Mouse (Mus musculus): ENCODE data around the gene Snhg11. TPM values are rescaled to one million over a fixed set of nuclear protein-coding genes. Genes with fewer than 3 reads are reported as not detected.

Snhg11 gene
- polyA plus RNA-seq, 1 experiment = 0.11 TPM

DNA sequence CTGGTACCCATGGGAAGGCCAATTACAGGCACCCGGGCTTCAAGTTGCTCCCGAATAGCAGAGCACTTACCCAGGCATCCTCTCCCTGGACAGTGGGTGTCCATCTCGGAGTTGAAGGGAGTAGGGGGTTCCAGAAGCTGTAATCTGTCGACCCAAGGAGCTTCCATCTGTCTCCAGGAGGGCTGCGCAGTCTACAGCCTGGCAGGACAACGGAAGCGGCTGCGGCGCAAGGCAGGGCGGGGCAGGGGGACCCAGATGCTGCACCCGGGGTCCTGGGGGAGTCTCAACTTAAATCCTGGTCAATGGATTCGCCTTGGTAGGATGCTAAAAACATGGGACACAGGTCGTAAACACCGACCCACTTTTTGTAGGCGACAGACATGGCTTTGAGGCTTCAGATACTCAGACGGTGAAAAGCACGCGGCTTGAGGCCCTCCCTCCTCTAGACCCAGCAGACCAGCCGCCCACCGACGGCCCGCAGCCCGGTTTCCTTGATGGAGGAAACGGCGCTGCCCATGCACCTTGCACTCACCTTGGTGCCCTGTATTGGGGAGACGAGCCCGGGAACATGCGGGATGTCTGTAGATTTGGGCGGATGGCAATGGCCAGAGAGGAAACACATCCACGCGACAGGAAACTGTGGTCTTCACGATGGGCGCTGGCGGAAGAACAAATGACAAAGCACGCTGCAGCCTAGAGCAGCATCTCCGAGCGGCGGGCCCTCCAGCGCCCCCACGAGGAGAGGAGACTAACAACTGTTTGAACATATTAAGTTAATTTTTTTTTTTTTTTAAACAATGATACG is 14.4 kb upstream of the Snhg11 start:
- Histone ChIP-seq H3K4me1 (ENCODE audit: control insufficient read depth, insufficient read depth, insufficient read length) (peaks cover 3% of the 10 kb centered on the region; the same call in 1 of the 2 replicates), H3K27ac (ENCODE audit: insufficient read depth, low read length) (peak overlapping the region; percentile 39), H3K36me3 (ENCODE audit: control insufficient read depth, insufficient read depth, low read length) (peaks cover 28% of the 10 kb centered on the region), H3K27me3 (ENCODE audit: control insufficient read depth, insufficient read depth, low read length) (no peaks in the 10 kb centered on the region), H3K4me3 (ENCODE audit: extremely low read depth, insufficient read depth, insufficient read length) (peak overlapping the region; percentile 82)
- TF ChIP-seq POLR2A (IDR thresholded peaks at IDR 0.05; ENCODE audit: low read depth, low read length) (peak; percentile 25; the same call in 1 of the 2 replicates), CTCF (IDR thresholded peaks at IDR 0.05; ENCODE audit: extremely low read depth, insufficient read depth, insufficient read length, insufficient replicate concordance) (peak; percentile 80)
- DNase-seq (ENCODE audit: low read depth in 1 of 2, low spot score in 2 of 2) = peak; percentile 75 to 77
- WGBS = under 1% methylated on average over 41 of the region's 41 CpGs

DNA sequence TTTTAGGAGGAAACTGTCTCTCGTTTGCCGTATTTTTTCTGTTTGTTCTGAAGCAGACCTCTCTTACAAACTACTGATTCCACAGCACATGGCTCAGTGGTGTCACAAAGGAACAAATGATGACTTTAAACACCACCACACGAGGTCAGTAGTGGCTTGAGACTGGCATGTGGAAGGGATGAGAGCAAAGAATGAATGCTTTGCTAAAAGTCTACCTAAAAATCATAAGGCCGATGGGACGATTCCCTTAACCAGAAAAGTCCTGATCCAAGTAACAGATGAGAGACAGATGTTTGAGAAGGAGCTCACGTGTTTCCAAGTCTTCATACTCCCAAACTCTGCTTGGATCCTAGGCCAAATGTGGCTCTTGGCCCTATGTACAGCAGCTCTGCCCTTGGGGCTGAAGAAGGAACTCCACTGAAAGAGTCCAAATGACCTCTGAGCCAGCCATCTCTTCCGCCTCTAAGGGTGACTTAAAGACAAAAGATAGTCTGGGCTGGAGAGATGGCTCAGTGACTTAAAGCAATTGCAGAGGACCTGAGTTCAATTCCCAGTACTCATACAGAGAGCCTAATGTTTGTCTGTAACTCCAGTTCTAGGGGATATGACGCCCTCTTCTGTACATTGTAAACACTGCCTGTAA is 13.6 kb upstream of the Snhg11 start:
- 37% methylated on average over 8 of the region's 8 CpGs for WGBS
- Histone ChIP-seq H3K27ac (ENCODE audit: insufficient read depth, low read length) (0 out of 2 replicates have a peak overlapping the region, but pooled peaks have one; percentile 2), H3K36me3 (ENCODE audit: control insufficient read depth, insufficient read depth, low read length) (peaks cover 23% of the 10 kb centered on the region), H3K4me3 (ENCODE audit: extremely low read depth, insufficient read depth, insufficient read length) (peak overlapping the region; percentile 31; the same call in 1 of the 2 replicates), H3K4me1 (ENCODE audit: control insufficient read depth, insufficient read depth, insufficient read length) (peaks cover 3% of the 10 kb centered on the region; the same call in 1 of the 2 replicates), H3K27me3 (ENCODE audit: control insufficient read depth, insufficient read depth, low read length) (no peaks in the 10 kb centered on the region)
- no peak for DNase-seq (ENCODE audit: low read depth in 1 of 2, low spot score in 2 of 2)
- TF ChIP-seq CTCF (IDR thresholded peaks at IDR 0.05; ENCODE audit: extremely low read depth, insufficient read depth, insufficient read length, insufficient replicate concordance) (no peak), POLR2A (IDR thresholded peaks at IDR 0.05; ENCODE audit: low read depth, low read length) (no peak)

DNA sequence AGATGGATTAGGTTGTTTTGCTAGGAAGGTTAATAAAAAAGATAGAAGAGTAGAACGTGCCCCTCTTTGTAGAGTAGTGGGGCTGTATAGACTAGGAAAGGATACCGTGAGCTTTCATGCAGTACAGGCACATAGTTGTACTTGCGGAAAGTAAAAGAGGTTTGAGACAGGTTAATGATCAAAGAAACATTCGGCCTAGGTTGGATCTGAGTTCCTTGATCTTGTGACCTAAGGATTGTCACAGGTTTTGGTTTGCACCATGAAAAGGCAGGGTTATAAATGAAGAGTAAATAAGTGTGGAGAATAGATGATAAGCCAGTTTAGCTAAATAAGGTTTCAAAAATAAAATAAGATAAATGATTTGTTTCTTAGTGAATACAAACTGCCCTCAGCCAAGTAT is 11.3 kb upstream of the Snhg11 start:
- Histone ChIP-seq H3K4me3 (ENCODE audit: extremely low read depth, insufficient read depth, insufficient read length) (no peak overlapping the region), H3K4me1 (ENCODE audit: control insufficient read depth, insufficient read depth, insufficient read length) (peaks cover 3% of the 10 kb centered on the region; the same call in 1 of the 2 replicates), H3K27me3 (ENCODE audit: control insufficient read depth, insufficient read depth, low read length) (no peaks in the 10 kb centered on the region), H3K36me3 (ENCODE audit: control insufficient read depth, insufficient read depth, low read length) (peaks cover 2% of the 10 kb centered on the region), H3K27ac (ENCODE audit: insufficient read depth, low read length) (no peak overlapping the region)
- TF ChIP-seq CTCF (IDR thresholded peaks at IDR 0.05; ENCODE audit: extremely low read depth, insufficient read depth, insufficient read length, insufficient replicate concordance) = no peak
- TF ChIP-seq POLR2A (IDR thresholded peaks at IDR 0.05; ENCODE audit: low read depth, low read length) = no peak
- 85% methylated on average over 4 of the region's 4 CpGs for WGBS
- no peak for DNase-seq (ENCODE audit: low read depth in 1 of 2, low spot score in 2 of 2)

DNA sequence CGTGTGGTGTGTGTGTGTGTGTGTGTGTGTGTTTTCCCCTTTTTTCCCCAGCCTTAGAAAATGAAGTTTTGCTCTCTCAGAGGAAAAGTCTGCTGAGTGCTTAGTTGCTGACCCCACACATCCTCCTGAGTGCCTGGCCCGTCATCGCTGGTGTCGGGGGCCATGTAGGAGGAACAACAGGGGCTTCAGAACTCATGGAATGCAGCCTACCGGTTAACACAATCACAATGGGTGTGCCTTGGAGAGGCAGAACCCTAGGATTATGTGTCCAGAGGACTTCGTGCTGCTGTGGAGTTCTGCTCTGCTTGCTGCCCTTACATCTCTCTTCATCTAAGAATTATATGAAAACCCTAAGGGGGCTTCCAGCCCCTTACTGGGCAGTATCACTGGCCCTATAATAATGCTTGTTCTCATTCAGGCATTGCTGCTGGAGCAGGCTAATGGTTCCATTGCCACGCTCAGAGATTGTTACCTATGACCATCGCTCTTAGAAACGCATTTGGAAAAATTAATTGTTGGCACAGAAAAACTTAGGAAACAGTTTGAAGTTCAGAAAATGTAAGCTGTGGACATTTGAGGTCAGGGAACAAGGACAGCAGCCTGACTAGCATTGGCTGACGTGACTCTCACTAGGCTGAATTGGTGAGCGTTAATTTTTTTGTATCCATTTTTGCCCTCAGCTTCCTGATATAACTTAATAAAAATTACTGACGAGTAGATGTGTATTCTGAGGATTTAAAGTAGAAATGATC is 10.2 kb upstream of the Snhg11 start:
- no peaks in the 10 kb centered on the region for H3K27me3 ChIP-seq (ENCODE audit: control insufficient read depth, insufficient read depth, low read length)
- H3K4me3 ChIP-seq (ENCODE audit: extremely low read depth, insufficient read depth, insufficient read length) = no peak overlapping the region
- no peak overlapping the region for H3K27ac ChIP-seq (ENCODE audit: insufficient read depth, low read length)
- no peak for DNase-seq (ENCODE audit: low read depth in 1 of 2, low spot score in 2 of 2)
- H3K36me3 ChIP-seq (ENCODE audit: control insufficient read depth, insufficient read depth, low read length) = no peaks in the 10 kb centered on the region
- peaks cover 3% of the 10 kb centered on the region; the same call in 1 of the 2 replicates for H3K4me1 ChIP-seq (ENCODE audit: control insufficient read depth, insufficient read depth, insufficient read length)
- 88% methylated on average over 12 of the region's 12 CpGs for WGBS
- TF ChIP-seq CTCF (IDR thresholded peaks at IDR 0.05; ENCODE audit: extremely low read depth, insufficient read depth, insufficient read length, insufficient replicate concordance) = no peak
- no peak for TF ChIP-seq POLR2A (IDR thresholded peaks at IDR 0.05; ENCODE audit: low read depth, low read length)

DNA sequence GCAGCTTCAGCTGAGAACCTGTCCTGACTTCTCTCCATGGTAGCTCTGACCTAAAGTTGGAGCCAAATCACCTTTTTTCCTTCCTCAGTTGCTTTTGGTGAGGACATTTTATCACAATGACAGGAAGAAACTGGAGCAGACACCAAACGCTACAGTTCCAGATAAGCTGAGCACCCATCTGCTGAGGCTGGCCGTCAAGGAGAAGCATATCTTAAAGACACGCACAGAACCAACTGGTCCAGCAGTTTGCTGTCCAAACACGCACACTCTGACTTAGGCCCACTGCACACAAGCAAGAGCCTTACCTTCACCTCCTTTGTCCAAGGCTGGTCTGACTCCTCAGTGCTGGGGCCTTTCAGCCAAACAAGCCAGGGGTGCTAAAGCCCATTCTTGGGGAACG is 7.8 kb upstream of the Snhg11 start:
- H3K4me3 ChIP-seq (ENCODE audit: extremely low read depth, insufficient read depth, insufficient read length) = no peak overlapping the region
- no peaks in the 10 kb centered on the region for H3K27me3 ChIP-seq (ENCODE audit: control insufficient read depth, insufficient read depth, low read length)
- WGBS = 80% methylated on average over 5 of the region's 5 CpGs
- H3K4me1 ChIP-seq (ENCODE audit: control insufficient read depth, insufficient read depth, insufficient read length) = no peaks in the 10 kb centered on the region
- H3K36me3 ChIP-seq (ENCODE audit: control insufficient read depth, insufficient read depth, low read length) = no peaks in the 10 kb centered on the region
- TF ChIP-seq CTCF (IDR thresholded peaks at IDR 0.05; ENCODE audit: extremely low read depth, insufficient read depth, insufficient read length, insufficient replicate concordance) (no peak), POLR2A (IDR thresholded peaks at IDR 0.05; ENCODE audit: low read depth, low read length) (no peak)
- no peak overlapping the region for H3K27ac ChIP-seq (ENCODE audit: insufficient read depth, low read length)
- no peak for DNase-seq (ENCODE audit: low read depth in 1 of 2, low spot score in 2 of 2)

DNA sequence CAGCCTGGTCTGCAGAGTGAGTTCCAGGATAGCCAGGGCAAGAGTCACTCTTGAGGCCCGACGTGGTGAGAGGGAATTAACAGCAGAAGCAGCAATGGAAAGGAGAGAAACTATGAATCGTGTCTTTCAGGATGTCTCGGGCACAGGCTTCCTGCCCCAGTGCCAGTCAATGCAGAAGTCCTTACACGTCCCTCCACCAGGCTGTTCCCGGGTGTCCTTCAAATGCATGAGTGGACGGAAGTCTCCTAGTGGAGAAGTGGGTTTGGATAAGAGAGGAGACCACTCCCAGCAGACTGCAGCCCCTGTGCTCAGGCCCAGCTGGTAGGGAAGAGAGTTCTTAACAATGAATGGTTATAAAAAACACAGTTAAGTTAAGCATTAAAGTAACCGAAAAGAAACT is 7.1 kb upstream of the Snhg11 start:
- no peaks in the 10 kb centered on the region for H3K4me1 ChIP-seq (ENCODE audit: control insufficient read depth, insufficient read depth, insufficient read length)
- TF ChIP-seq CTCF (IDR thresholded peaks at IDR 0.05; ENCODE audit: extremely low read depth, insufficient read depth, insufficient read length, insufficient replicate concordance) (no peak), POLR2A (IDR thresholded peaks at IDR 0.05; ENCODE audit: low read depth, low read length) (no peak)

More for the DNA sequence above, 7.1 kb upstream of the Snhg11 start:
- no peak overlapping the region for H3K4me3 ChIP-seq (ENCODE audit: extremely low read depth, insufficient read depth, insufficient read length)
- no peak for DNase-seq (ENCODE audit: low read depth in 1 of 2, low spot score in 2 of 2)
- 89% methylated on average over 8 of the region's 8 CpGs for whole genome bisulfite sequencing
- no peaks in the 10 kb centered on the region for H3K27me3 ChIP-seq (ENCODE audit: control insufficient read depth, insufficient read depth, low read length)
- H3K27ac ChIP-seq (ENCODE audit: insufficient read depth, low read length) = no peak overlapping the region
- H3K36me3 ChIP-seq (ENCODE audit: control insufficient read depth, insufficient read depth, low read length) = no peaks in the 10 kb centered on the region
